Mouse (Mus musculus) erythroblast, embryonic 14.5 days (primary cell): ENCODE results near the gene Srsf7.

ENCODE experiments used
- GATA1 ChIP-seq: IDR thresholded peaks from 2 replicates; pipeline ENCODE4 v1.6.1; 2012; ENCODE audit warnings: low read length, inconsistent platforms, mixed read lengths
- TAL1 ChIP-seq: IDR thresholded peaks from 3 replicates; pipeline ENCODE4 v1.6.1; 2012; ENCODE audit warnings: low read length, inconsistent platforms, mixed read lengths

DNA sequence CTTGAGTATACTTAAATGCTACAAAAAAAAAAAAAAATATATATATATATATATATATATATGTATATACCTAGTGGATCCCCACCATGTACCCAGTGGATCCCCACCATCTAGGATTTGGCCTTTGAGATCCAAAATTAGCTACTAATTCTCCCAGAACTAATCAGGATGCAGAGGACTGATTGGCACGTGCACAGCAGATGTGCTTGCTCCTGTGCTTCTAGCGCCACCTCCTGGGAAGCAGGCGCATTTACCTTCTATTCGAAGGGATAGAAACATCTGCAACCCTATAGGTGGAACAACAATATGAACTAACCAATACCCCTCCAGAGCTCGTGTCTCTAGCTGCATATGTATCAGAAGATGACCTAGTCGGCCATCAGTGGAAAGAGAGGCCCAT is 27.1 kb downstream of the Srsf7 start:
- TF ChIP-seq GATA1, result no peak
- TF ChIP-seq TAL1, result no peak
